Mouse (Mus musculus) urinary bladder, postnatal 4 days (tissue): ENCODE measurements at regions not wholly inside any gene's neighbourhood (a gene's known extent, or its start where the extent isn't known, plus 50 kb on each side); places are given as distances from the start of the nearest gene placed in this dataset.

Experiments used
- DNase-seq, 2 experiments: peaks; one replicate each; pipeline ENCODE4 v3.0.0; 2021 to 2022; ENCODE audit warnings: low spot score in 2 of 2

DNA sequence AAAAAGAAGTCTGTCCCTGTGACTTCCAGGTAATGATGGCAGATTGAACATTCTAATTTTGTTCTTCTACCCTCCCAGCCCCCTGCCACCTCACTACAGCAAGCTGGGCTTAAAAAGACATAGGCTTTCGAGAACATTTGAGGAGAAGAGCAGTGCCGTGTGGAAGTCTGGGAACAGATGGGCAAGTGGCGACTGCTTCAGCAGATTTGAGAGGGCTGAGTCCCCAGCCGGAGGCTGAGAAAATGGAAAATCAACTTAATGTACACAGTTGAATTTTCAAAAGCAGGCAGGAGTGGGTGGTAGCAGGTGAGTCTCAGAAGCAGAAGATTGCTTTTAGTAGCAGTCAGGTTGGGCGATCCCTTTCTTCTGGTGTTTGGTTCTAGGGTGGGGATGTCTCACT, 110.2 kb upstream of the Ctbp2 start:
- no peak for DNase-seq

DNA sequence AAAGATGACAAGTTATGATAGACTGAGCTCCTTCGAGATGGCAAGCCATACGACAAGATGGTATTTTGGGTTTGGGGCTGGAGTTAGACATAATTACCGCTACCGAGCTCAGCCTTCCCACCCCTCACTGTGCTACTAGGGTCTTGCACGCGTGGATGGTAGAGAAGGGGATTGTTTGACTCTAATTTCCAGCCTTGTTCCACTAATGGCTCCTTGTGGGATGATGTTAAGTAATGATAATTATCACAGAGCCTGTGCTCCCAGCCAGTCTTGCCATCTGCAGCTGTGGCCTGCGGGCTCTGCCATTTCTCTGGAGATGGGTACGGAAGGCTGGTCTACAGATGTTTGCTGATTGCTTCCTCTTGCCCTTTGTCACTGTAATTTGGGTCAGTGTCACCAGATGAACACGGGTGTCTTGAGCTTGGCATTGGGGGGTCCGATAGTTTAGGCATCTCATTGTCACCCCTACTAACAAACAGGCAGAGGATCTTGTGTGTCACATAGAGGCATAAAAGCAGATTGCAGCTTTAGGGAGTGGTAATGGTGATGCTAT, 108.8 kb upstream of the Ctbp2 start:
- no peak for DNase-seq

DNA sequence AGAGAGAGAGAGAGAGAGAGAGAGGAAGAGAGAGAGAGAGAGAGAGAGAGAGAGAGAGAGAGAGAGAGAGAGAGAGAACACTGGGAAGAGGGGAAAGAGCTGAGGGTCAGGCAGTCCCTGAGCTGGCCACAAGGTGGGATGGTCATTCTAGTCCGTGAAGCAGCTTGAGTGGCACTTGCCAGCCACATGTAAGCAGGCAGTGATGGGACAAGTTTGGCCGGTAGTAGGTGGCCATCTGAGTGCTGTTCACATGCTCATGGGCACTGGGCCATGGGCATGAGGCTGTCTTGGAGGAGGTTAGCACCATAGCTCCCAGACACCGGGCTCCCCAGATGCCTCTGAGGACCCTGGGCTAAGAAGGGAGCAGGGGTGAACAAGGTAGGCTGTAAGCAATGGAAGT, 106.7 kb upstream of the Ctbp2 start:
- no peak for DNase-seq

DNA sequence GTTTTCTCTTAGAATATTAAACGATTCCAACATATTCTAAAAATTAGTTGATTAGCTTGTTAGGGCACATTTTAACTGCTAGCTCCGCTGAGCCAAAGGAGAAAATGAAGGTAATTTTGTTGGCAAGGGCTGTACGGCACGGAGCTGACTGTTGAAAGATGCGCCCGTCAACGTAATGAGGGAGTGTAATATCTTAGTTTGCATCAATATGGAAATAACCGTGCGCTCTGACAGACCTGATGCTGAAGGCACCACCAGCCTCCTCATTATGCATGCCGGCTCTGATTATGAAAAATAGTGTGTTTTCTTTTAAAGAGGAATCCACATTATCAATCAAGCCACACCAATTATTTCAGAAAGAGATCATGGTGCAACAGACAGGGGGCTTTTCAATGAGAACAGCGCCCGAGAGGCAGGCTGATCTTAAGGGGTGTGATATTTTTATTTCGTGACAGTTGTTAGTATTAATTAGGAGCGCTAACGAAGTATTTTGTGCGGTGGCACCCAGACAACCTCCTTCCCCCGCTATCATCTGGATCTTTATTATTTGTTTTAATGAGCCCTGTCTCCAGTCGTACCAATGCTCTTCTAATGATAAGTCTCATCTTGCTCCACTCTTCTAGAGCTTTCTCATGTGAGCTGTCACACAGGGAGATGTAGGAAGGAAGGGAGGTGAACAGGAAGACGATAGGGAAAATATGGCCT, 99.9 kb upstream of the Ctbp2 start:
- DNase-seq, result no peak

DNA sequence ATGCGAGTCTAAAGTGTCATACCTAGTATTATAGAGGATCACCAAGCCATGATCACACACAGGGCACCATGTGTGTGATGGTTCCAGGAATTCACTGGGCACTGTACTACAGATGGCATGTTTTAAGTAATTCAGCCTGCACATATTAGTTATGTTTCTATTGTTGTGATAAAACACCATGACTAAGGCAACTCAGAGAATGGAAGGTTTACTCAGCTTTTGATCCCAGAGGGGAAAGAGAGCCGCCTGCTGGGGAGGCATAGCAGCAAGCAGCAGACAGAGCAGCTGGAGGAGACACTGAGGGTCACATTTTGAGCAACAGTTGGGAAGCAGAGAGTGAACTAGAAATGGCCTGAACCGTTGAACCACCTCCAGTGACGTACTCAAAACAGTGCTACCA, 88.2 kb upstream of the Ctbp2 start:
- DNase-seq, result no peak

DNA sequence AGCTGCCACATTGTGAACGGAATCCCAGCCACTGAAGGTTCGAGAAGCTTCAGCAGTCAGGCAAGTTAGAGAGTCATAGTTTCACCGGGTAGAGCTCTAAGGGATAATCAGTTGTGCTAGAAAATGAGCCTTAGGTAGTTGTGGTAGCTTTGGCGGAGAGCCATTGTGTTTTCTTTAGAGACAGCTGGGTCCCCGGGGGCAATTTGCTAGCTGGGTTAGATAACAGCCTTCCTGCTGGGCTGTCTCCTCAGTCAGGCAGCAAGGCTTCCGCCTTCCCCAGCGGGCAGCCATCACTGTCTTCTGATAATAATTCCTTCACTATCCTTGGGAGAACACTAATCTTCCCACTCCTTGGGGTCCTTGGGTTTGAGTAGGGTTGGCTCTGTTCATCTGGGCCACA, 81.5 kb upstream of the Ctbp2 start:
- no peak for DNase-seq

DNA sequence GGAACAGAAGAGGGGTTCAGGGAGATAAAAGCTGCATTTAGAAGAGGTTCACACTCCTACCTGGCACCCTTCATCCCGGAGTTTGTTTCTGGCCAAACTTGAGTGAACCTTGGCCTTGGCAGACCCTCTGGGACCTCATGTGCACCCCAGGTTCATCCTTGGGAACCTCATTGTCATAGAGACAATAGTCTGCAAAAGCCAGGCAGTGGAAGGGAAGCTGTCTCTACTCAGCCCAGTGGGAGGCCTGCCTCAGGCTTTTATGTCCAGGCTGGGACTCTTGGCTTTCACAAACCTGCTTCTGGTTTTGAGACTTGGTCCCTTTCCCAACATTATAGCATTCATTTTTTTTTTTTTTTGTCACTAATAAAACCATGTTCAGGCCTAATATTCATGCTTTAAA, 80.3 kb upstream of the Ctbp2 start:
- no peak for DNase-seq

DNA sequence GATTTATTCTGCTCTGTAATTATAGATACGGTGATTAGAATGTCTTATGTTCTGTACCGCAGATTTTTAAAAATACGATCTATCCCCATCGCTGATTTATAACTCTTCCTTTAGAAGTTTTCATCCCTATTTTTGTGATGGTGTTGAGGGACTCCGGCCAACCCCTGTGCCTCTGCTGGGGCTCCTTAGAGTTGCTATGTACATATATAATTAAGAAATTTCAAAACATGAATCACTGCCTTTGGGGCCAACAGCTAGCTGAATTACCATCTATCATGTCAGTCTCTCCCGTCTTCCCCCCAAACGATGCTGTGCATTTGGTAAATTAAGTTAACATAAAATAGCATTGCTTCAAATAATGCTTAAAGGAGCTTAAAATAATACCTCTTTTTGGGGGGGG, 79.8 kb upstream of the Ctbp2 start:
- no peak for DNase-seq

DNA sequence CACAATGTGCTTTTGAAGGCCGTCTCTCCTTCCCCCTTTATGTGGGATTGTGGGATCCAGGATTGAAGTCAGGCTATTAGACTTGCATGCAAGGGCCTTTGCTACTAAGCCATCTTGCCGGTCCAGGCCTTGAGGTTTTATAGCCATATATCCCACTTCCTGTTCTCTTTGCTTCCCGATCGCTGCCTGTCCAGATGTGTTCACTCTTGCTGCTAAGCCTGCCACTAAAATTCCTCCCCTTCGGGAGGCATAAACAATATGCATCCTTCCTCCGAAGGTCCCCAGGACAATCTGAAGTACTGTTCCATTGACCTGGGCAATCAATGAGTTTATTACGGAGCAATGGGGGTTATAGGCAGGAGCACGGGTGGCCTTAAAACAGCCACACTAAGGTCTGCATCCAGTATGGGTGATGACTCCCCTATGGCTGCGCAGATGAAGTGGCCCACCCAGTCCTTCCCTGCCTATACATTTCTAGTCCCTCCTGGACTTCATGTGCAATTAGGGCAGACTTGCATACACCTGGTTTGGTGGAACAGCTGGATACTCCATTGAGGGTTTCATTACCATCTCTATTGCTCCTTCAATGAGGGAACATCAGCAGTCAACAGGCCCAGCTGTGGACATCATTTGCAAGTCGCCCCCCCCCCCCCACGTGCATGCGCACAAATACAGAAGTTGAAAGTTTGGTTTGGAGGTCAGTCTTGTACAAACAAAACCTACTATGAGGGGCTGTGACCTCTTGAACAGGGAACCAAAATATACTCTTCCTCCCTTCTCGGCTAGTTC, 78.1 kb upstream of the Ctbp2 start:
- no peak for DNase-seq

DNA sequence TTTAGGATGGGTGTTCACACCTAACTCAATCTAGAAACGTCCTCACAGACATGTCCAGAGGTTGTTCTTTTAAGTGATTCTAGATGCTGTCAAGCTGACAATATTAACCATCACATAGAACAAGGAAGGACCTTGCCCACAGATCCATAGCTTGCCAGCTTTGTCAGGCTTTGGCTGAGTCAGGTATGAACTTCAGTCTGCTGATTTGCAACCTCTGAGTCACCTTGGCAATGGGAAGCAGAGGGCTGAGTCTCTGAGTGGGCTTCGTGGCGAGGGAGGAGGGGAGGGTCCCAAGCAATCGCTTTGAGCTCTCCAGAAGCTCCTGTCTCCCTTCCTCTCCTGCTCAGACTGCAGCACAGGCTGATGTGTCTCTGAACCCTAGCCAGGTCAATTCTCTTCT, 74.9 kb upstream of the Ctbp2 start:
- no peak for DNase-seq

DNA sequence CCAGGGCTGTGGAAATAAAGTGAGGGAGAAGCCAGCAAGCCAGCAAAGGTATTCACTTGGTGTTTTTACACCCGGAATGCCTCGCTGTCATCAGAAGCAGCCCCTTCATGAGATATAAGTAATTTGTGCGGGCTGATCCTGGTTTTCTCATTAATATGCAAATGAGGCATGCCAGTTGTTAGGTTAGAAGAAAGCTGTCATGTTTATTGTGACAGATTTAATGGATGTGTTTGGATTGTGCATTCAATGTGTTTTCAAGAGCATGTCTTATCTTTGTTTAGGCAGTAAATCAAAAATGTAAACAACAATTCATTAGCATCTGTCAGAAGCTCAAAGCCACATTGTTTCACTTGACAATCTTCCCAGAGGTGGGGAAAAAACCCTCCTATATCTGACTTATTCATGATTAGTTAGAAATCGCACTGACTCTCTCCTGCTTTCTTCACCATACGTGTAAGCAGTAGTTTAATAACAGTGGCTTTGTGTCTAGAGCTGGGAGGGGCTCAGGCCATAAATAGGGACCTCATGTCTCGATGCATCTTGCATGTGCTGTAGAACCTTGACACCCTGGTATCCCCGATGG, 65.8 kb upstream of the Ctbp2 start:
- DNase-seq, result no peak

DNA sequence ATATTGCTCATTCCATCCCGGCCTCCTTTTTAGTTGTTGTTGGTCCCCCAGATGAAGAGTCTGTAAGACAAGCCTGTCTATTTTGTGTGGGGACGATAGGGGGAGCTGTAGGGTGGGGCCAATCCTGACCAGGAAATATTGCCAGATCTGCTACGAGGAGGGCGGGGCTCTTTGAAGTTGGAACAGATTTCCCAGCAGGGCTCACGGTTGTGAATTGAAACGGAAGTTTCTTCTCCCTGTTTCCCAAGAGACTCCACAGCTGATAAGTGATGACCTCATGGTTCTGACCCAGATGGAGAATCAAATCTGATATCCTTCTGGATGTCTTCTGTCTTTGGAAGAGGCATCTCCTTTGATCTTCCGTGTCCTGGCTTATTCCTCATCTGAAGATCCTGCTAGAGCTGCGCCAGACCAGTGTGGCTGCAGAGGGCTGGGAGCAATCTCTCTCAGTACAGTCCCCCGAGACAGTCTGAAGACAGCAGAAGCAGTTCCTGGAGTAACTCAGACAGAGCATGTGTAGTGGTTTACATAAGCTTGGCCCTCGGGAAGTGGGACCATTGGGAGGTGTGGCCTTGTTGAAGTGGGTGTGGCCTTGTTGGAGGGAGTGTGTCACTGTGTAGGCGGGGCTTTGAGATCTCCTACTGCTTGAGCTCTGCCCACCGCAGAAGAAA, 61.9 kb upstream of the Ctbp2 start:
- DNase-seq, result peak; percentile 67 to 79

DNA sequence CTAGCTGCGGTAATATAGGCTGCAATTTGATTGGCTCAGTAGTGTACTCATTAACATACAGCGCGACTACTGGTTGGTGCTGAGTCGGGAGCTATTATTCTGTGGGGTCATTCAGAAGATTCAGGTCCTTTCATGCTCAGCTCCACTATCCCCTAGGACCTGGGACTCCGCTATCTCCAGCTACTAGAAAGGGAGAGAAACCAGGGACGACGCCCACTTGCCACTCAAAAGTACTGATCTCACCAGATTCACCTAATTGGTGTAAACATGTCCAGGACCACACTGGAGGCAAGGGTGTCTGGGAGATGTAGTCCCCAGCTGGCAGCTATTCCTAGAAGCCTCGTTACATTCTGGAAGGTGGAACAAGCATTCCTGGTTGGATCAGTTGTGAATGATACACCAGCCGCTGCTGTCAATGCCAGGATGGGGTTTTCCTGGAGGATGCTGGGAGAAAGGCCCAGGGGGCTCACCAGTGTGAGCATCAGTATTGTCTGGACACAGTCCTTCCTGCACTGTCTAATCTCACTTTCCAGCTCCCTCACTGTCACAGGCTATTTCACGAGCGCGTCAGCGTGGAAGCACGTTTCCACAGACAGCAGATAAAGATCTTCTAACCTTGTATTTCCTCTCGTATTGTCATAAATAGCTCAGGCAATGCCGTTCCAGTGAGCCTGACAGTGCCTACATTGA, 60.9 kb upstream of the Ctbp2 start:
- no peak for DNase-seq

DNA sequence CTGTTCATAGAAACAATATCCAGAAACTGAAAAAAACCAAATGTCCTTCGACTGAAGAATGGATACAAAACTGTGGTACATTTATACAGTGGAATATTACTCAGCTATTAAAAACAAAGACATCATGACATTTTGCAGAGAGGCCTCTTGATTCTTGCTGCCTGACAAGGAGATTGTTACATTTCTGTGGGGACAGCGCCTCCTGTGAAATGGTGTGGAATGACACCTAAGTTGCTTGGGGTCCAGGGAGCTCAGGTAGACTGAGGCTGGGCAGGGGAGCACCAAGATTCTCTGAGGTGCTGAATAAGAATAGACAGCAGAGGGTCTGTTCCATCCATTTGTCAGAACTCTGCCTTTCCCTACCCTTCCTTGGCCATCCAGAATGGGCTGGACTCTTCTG, 57.2 kb upstream of the Ctbp2 start:
- DNase-seq, result no peak

DNA sequence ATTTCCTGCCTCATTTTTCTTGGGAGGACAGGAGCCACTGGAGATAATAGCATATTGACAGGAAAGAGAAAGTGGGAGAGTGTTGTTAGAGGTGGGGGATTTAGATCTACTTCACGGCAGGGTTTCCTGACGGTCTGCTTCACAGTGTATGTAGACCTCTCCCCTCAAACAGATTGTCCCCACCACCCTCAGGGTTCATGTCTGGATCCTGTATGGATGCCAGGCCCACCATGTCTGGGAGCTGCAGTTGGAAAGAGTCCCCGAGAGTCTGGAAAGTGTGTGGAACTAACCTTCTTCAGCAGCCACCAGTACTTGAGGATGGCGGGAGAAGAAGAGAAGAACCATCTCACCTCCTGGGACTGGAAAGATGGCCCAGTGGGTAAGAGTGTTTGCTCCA, 53.0 kb upstream of the Ctbp2 start:
- no peak for DNase-seq

DNA sequence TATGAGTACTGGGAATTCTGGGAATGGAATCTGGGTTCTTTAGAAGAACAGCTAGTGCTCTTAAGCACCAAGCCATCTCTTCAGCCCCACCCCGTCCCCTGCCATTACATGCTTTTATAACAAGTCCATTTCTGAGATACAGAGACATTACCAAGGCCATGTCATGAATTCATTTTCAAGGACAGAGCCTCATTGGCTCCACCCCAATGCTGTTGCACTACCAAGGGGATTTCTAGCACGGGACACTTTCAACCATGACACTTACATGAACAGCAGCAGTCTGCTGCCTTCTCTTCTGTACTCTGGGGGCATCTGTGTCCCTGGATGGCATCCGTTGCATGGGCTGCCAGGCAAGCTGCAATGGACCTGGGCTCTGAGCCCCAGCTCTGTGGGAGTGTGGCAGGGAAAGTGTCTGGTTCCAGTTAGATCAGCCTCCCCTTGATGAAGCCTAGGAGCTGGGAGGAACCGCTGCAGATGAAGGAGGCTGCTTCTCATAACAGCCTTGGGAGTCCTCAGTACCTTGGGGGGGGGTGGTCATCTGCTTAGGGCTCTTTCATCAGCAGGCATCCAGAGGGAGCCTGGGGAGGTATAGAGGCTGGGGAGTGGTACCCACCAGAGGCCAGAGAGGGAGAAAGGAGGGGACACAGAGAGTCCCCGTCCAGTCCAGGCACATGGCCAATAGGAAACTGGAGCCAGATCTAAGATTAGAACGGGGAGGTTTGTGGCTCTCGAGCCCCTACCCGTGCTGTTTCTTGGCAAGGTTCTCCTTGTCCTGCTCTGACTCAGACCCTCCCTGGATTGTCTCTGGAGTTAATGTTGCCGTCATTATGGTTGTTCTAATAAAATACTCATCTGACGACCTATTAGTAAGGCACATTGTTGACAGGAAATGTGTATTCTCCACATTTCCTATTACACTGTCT, 52.4 kb upstream of the Ctbp2 start:
- DNase-seq, result peak; percentile 39 to 67
